Mouse (Mus musculus) retina, adult 2 months (tissue): ENCODE results near the gene Trnau1ap.
"Not testable (repeated sequence)": the region's sequence is repeated elsewhere in the genome, so short reads cannot be mapped to it uniquely, and the experiment has no call there.

ENCODE experiments used
- DNase-seq: peaks from one replicate; pipeline ENCODE4 v3.0.0-alpha.2; 2012; ENCODE audit warnings: low read depth, low spot score

Gene Trnau1ap

GRCm38 (mm10) chr4:132301486-132301885 is 27.9 kb downstream of the Trnau1ap start:
- no peak for DNase-seq

- no peak for DNase-seq
Measured at GRCm38 (mm10) chr4:132299849-132300248, 29.5 kb downstream of the Trnau1ap start.

GRCm38 (mm10) chr4:132295696-132296390 is 33.5 kb downstream of the Trnau1ap start:
- DNase-seq, result no peak

GRCm38 (mm10) chr4:132293682-132294240 is 35.6 kb downstream of the Trnau1ap start:
- no peak for DNase-seq

GRCm38 (mm10) chr4:132292988-132293387 is 36.4 kb downstream of the Trnau1ap start:
- no peak for DNase-seq

GRCm38 (mm10) chr4:132291624-132292335 is 37.6 kb downstream of the Trnau1ap start:
- DNase-seq, result no peak

- no peak for DNase-seq
Measured at GRCm38 (mm10) chr4:132291056-132291455, 38.3 kb downstream of the Trnau1ap start.

GRCm38 (mm10) chr4:132288840-132289239 is 40.5 kb downstream of the Trnau1ap start:
- DNase-seq, result not testable (repeated sequence)

- DNase-seq, result no peak
Measured at GRCm38 (mm10) chr4:132275949-132276348, 53.4 kb downstream of the Trnau1ap start.

- peak; percentile 84 for DNase-seq
Measured at GRCm38 (mm10) chr4:132274156-132274862, 55.0 kb downstream of the Trnau1ap start, which contains the start of gene Taf12. Gene Taf12 (plus strand): TSS chr4:132274375.

GRCm38 (mm10) chr4:132273166-132273565 is 56.2 kb downstream of the Trnau1ap start:
- no peak for DNase-seq

- DNase-seq, result peak; percentile 94
Measured at GRCm38 (mm10) chr4:132269740-132270560, 59.4 kb downstream of the Trnau1ap start.

GRCm38 (mm10) chr4:132268871-132269739 is 60.2 kb downstream of the Trnau1ap start:
- no peak for DNase-seq

- DNase-seq, result no peak
Measured at GRCm38 (mm10) chr4:132266835-132267349, 62.4 kb downstream of the Trnau1ap start.

GRCm38 (mm10) chr4:132263313-132263712 is 66.0 kb downstream of the Trnau1ap start:
- DNase-seq, result no peak

GRCm38 (mm10) chr4:132262358-132262616 is 67.1 kb downstream of the Trnau1ap start:
- no peak for DNase-seq
